Comparison of ENCODE assay signal across 10 mouse cellular contexts in the genomic region with DNA sequence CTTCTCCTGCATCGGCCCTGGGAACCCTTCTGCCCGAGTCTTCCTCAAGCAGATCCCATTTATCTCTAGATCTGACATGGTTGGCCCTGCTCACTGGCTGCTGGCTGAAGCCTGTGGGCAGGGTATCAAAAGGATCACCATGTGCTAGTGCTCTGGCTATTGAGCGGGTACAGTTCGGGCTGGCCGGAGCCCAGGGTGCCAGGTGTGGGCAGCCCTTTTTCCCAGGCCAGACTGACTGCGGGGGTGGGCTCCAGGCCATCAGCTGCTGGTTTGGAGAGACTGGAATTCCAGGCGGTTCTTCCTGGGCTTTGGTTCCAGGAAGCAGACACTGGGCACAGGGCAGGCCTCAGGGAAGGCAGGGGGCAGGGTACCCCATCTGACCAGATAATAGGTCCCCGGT. TPM values are rescaled to one million over a fixed set of nuclear protein-coding genes. Genes with fewer than 3 reads are reported as not detected.
DNase-seq lines count a peak whose midpoint lies in the region; ATAC-seq lines count a peak whose summit lies in the region.
"Had no signal": no experiment of that assay in that cellular context is flagged by ENCODE, and none has a peak within 500 bp of the region (broad histone marks: within the 10 kb centered on the region; RNA-seq: fewer than 3 reads in every experiment).

No protein-coding gene starts in this region.

- peaks cover 25% of the 10 kb centered on the region for H3K36me3 ChIP-seq in hindbrain, embryonic 13.5 days
- no peaks in the 10 kb centered on the region; the same call in 1 of the 2 replicates for H3K36me3 ChIP-seq in hindbrain, embryonic 11.5 days (ENCODE audit: control insufficient read depth, insufficient read depth, low read length)
- H3K36me3 ChIP-seq in heart, embryonic 14.5 days (ENCODE audit: control insufficient read depth, insufficient read depth, low read length) = peaks cover 46% of the 10 kb centered on the region
- peaks cover 25% of the 10 kb centered on the region for H3K36me3 ChIP-seq in forebrain, embryonic 14.5 days (ENCODE audit: control insufficient read depth, insufficient read depth, low read length)

- H3K27me3 ChIP-seq in hindbrain, embryonic 13.5 days = peaks cover 38% of the 10 kb centered on the region
- H3K27me3 ChIP-seq in hindbrain, embryonic 11.5 days (ENCODE audit: control insufficient read depth, insufficient read depth, low read length) = peaks cover 8% of the 10 kb centered on the region; the same call in 1 of the 2 replicates
- H3K27me3 ChIP-seq in heart, embryonic 14.5 days (ENCODE audit: control insufficient read depth, insufficient read depth, low read length) = no peaks in the 10 kb centered on the region
- no peaks in the 10 kb centered on the region; the same call in 1 of the 2 replicates for H3K27me3 ChIP-seq in forebrain, embryonic 14.5 days (replicated peaks; ENCODE audit: control insufficient read depth, insufficient read depth, low read length)

- H3K4me2 ChIP-seq in hindbrain, embryonic 13.5 days = no peak overlapping the region
- no peak overlapping the region for H3K4me2 ChIP-seq in hindbrain, embryonic 11.5 days (replicated peaks; ENCODE audit: low read depth, low read length)
- no peak overlapping the region for H3K4me2 ChIP-seq in heart, embryonic 14.5 days (ENCODE audit: low read length)
- no peak overlapping the region for H3K4me2 ChIP-seq in forebrain, embryonic 14.5 days (ENCODE audit: low read length)

- H3K9me3 ChIP-seq in hindbrain, embryonic 13.5 days = no peaks in the 10 kb centered on the region
- no peaks in the 10 kb centered on the region for H3K9me3 ChIP-seq in hindbrain, embryonic 11.5 days (ENCODE audit: control insufficient read depth, low read length)
- H3K9me3 ChIP-seq in heart, embryonic 14.5 days (ENCODE audit: control insufficient read depth, low read length) = no peaks in the 10 kb centered on the region
- H3K9me3 ChIP-seq in forebrain, embryonic 14.5 days (replicated peaks; ENCODE audit: control insufficient read depth, low read length) = no peaks in the 10 kb centered on the region

- no peak overlapping the region for H3K9ac ChIP-seq in hindbrain, embryonic 13.5 days
- no peak overlapping the region for H3K9ac ChIP-seq in hindbrain, embryonic 11.5 days (ENCODE audit: low read depth, low read length)
- peak overlapping the region; percentile 63; the same call in 1 of the 2 replicates for H3K9ac ChIP-seq in heart, embryonic 14.5 days (ENCODE audit: low read length)
- H3K9ac ChIP-seq in forebrain, embryonic 14.5 days (ENCODE audit: low read length) = no peak overlapping the region

- DNase-seq in hindbrain, embryonic 11.5 days (ENCODE audit: low spot score) = no peak
- DNase-seq in urinary bladder, postnatal 14 days (ENCODE audit: low spot score) = peak; percentile 54
- no peak for DNase-seq in urinary bladder, postnatal 10 days (ENCODE audit: low spot score)
- DNase-seq in thymus, adult 18-20 months = no peak
- DNase-seq in forebrain, embryonic 14.5 days (ENCODE audit: low spot score) = no peak

- peak overlapping the region; percentile 30 for H3K27ac ChIP-seq in hindbrain, embryonic 13.5 days
- H3K27ac ChIP-seq in hindbrain, embryonic 11.5 days (ENCODE audit: low read depth, low read length) = no peak overlapping the region
- H3K27ac ChIP-seq in heart, embryonic 14.5 days (replicated peaks in 1 of 2; ENCODE audit: control insufficient read depth in 1 of 2, insufficient read depth in 1 of 2, low read depth in 2 of 2, low read length in 2 of 2) = peak overlapping the region; percentile 68 to 72; a peak in 3 of 4 replicates
- no peak overlapping the region for H3K27ac ChIP-seq in forebrain, embryonic 14.5 days (ENCODE audit: low read depth, low read length)

- WGBS in hindbrain, embryonic 13.5 days = 69% methylated on average over 8 of the region's 8 CpGs
- 86% methylated on average over 8 of the region's 8 CpGs for WGBS in hindbrain, embryonic 11.5 days
- whole genome bisulfite sequencing in heart, embryonic 14.5 days = 66% methylated on average over 8 of the region's 8 CpGs
- WGBS in forebrain, embryonic 14.5 days = 83% methylated on average over 8 of the region's 8 CpGs

- no peak overlapping the region for H3K4me3 ChIP-seq in hindbrain, embryonic 13.5 days
- no peak overlapping the region for H3K4me3 ChIP-seq in hindbrain, embryonic 11.5 days (ENCODE audit: low read depth, low read length)
- H3K4me3 ChIP-seq in heart, embryonic 14.5 days (ENCODE audit: control insufficient read depth in 1 of 2, insufficient read depth in 1 of 2, low read depth in 1 of 2, low read length in 2 of 2) = no peak overlapping the region
- H3K4me3 ChIP-seq in forebrain, embryonic 14.5 days (ENCODE audit: low read depth, low read length) = no peak overlapping the region
- H3K4me3 ChIP-seq: erythroblast, embryonic 14.5 days had no signal

- peaks cover 61% of the 10 kb centered on the region for H3K4me1 ChIP-seq in hindbrain, embryonic 13.5 days (replicated peaks)
- H3K4me1 ChIP-seq in hindbrain, embryonic 11.5 days (replicated peaks; ENCODE audit: control insufficient read depth, insufficient read depth, low read length) = peaks cover 9% of the 10 kb centered on the region
- H3K4me1 ChIP-seq in heart, embryonic 14.5 days (ENCODE audit: control insufficient read depth in 2 of 2, insufficient read depth in 2 of 2, low read length in 2 of 2) = peaks cover 59 to 83% of the 10 kb centered on the region in 2 experiments
- H3K4me1 ChIP-seq in forebrain, embryonic 14.5 days (ENCODE audit: control insufficient read depth, insufficient read depth, low read length) = peaks cover 26% of the 10 kb centered on the region

- ATAC-seq in hindbrain, embryonic 13.5 days (ENCODE audit: low FRiP score) = no peak
- ATAC-seq in hindbrain, embryonic 11.5 days (ENCODE audit: low FRiP score) = no peak
- ATAC-seq in heart, embryonic 14.5 days (ENCODE audit: insufficient number of reproducible peaks, insufficient read depth, low FRiP score, low read depth) = no peak
- no peak for ATAC-seq in activated CD4-positive, CD25-positive, alpha-beta regulatory T cell, adult 4 months
- no peak for ATAC-seq in forebrain, embryonic 14.5 days

RNA-seq across cellular contexts. Expression of a gene that starts 1.4 kb away (rescaled TPM):
- 47.1 and 48.0 TPM in 2 replicates for polyA plus RNA-seq in hindbrain, embryonic 13.5 days (2015; fragmentation: Nextera tagmentation; extraction: Ambion mirVana)
- 76.0 and 84.7 TPM in 2 replicates for polyA plus RNA-seq in hindbrain, embryonic 11.5 days (2014; fragmentation: Nextera tagmentation; extraction: Ambion mirVana)
- polyA plus RNA-seq in heart, embryonic 14.5 days (2014; fragmentation: Nextera tagmentation; extraction: Ambion mirVana) = 586 and 589 TPM in 2 replicates
- polyA plus RNA-seq in activated CD4-positive, CD25-positive, alpha-beta regulatory T cell, adult 4 months (2017; shearing (Covaris generic)) = 1,000 to 10,000 TPM; 1,240 to 2,098 TPM
- 32.5 and 46.1 TPM in 2 replicates for polyA plus RNA-seq in forebrain, embryonic 14.5 days (2014; fragmentation: Nextera tagmentation; extraction: Ambion mirVana)

RNA-seq across cellular contexts. Expression of a gene that starts 7.4 kb away (rescaled TPM):
- polyA plus RNA-seq in hindbrain, embryonic 13.5 days (2015; fragmentation: Nextera tagmentation; extraction: Ambion mirVana) = 324 and 347 TPM in 2 replicates
- polyA plus RNA-seq in hindbrain, embryonic 11.5 days (2014; fragmentation: Nextera tagmentation; extraction: Ambion mirVana) = 208 TPM in 2 replicates
- 1,706 and 1,786 TPM in 2 replicates for polyA plus RNA-seq in heart, embryonic 14.5 days (2014; fragmentation: Nextera tagmentation; extraction: Ambion mirVana)
- 1 to 10 TPM; 4.5 to 5.6 TPM for polyA plus RNA-seq in activated CD4-positive, CD25-positive, alpha-beta regulatory T cell, adult 4 months (2017; shearing (Covaris generic))
- polyA plus RNA-seq in forebrain, embryonic 14.5 days (2014; fragmentation: Nextera tagmentation; extraction: Ambion mirVana) = 354 and 404 TPM in 2 replicates

RNA-seq across cellular contexts. Expression of a gene that starts 8.7 kb away (rescaled TPM):
- polyA plus RNA-seq in hindbrain, embryonic 13.5 days (2015; fragmentation: Nextera tagmentation; extraction: Ambion mirVana) = 19.9 and 20.7 TPM in 2 replicates
- 28.8 and 31.4 TPM in 2 replicates for polyA plus RNA-seq in hindbrain, embryonic 11.5 days (2014; fragmentation: Nextera tagmentation; extraction: Ambion mirVana)
- 13.3 and 17.5 TPM in 2 replicates for polyA plus RNA-seq in heart, embryonic 14.5 days (2014; fragmentation: Nextera tagmentation; extraction: Ambion mirVana)
- 1 to 10 TPM; 3.5 to 5.0 TPM for polyA plus RNA-seq in activated CD4-positive, CD25-positive, alpha-beta regulatory T cell, adult 4 months (2017; shearing (Covaris generic))
- polyA plus RNA-seq in forebrain, embryonic 14.5 days (2014; fragmentation: Nextera tagmentation; extraction: Ambion mirVana) = 9.5 and 10.2 TPM in 2 replicates

RNA-seq across cellular contexts. Expression of a gene that starts 38.2 kb away (rescaled TPM):
- 32.4 and 34.9 TPM in 2 replicates for polyA plus RNA-seq in hindbrain, embryonic 13.5 days (2015; fragmentation: Nextera tagmentation; extraction: Ambion mirVana)
- 8.9 and 10.8 TPM in 2 replicates for polyA plus RNA-seq in hindbrain, embryonic 11.5 days (2014; fragmentation: Nextera tagmentation; extraction: Ambion mirVana)
- 1.1 and 1.2 TPM in 2 replicates for polyA plus RNA-seq in heart, embryonic 14.5 days (2014; fragmentation: Nextera tagmentation; extraction: Ambion mirVana)
- not detected for polyA plus RNA-seq in activated CD4-positive, CD25-positive, alpha-beta regulatory T cell, adult 4 months (2017; shearing (Covaris generic))
- 28.9 and 31.5 TPM in 2 replicates for polyA plus RNA-seq in forebrain, embryonic 14.5 days (2014; fragmentation: Nextera tagmentation; extraction: Ambion mirVana)
- polyA plus RNA-seq: CD4-positive, CD25-positive, alpha-beta regulatory T cell, adult 4 months; erythroblast, embryonic 14.5 days had no signal

RNA-seq across cellular contexts. Expression of a gene that starts 49.4 kb away (rescaled TPM):
- 13.7 and 16.6 TPM in 2 replicates for polyA plus RNA-seq in hindbrain, embryonic 13.5 days (2015; fragmentation: Nextera tagmentation; extraction: Ambion mirVana)
- polyA plus RNA-seq in hindbrain, embryonic 11.5 days (2014; fragmentation: Nextera tagmentation; extraction: Ambion mirVana) = 17.2 and 19.4 TPM in 2 replicates
- polyA plus RNA-seq in heart, embryonic 14.5 days (2014; fragmentation: Nextera tagmentation; extraction: Ambion mirVana) = 14.6 and 15.5 TPM in 2 replicates
- polyA plus RNA-seq in activated CD4-positive, CD25-positive, alpha-beta regulatory T cell, adult 4 months (2017; shearing (Covaris generic)) = 10 to 100 TPM; 12.9 to 16.0 TPM
- polyA plus RNA-seq in forebrain, embryonic 14.5 days (2014; fragmentation: Nextera tagmentation; extraction: Ambion mirVana) = 16.6 and 18.7 TPM in 2 replicates

Comparison
In these comparisons a context has a peak if more than half of its experiments do, and no peak if none do; other contexts are left out.
1. H3K27ac ChIP-seq: peak in hindbrain, embryonic 13.5 days (single experiment) and heart, embryonic 14.5 days (2 of 2); none in hindbrain, embryonic 11.5 days (single experiment) and forebrain, embryonic 14.5 days (single experiment).
2. RNA of a gene that starts 7.4 kb away (polyA plus RNA-seq): 1,706 to 1,786 TPM in heart, embryonic 14.5 days, 354 to 404 TPM in forebrain, embryonic 14.5 days, 324 to 347 TPM in hindbrain, embryonic 13.5 days and 208 TPM in hindbrain, embryonic 11.5 days; 4.5 to 5.6 TPM in activated CD4-positive, CD25-positive, alpha-beta regulatory T cell, adult 4 months; every median in the first group is over 10 times any median in the second.